Mouse (Mus musculus) embryonic fibroblast, embryonic 13.5 days (primary cell): ENCODE results near the gene Elovl2.

Source experiments
- CTCF ChIP-seq: IDR thresholded peaks from 2 replicates; pipeline ENCODE4 v1.5.1; 2011; ENCODE audit warnings: mild to moderate bottlenecking, control low read depth, low read length, moderate library complexity, borderline replicate concordance; ENCODE audit not compliant: insufficient read depth
- POLR2A ChIP-seq: IDR thresholded peaks from 2 replicates; pipeline ENCODE4 v1.6.1; 2011; ENCODE audit warnings: low read depth, mild to moderate bottlenecking, control low read depth, low read length, moderate library complexity

- TF ChIP-seq CTCF: no peak
- no peak for TF ChIP-seq POLR2A
Observed at GRCm38 (mm10) chr13:41232209-41232608, 12.0 kb upstream of the Elovl2 start.
